Mouse (Mus musculus) ovary, postnatal 36 days (tissue): Measurements from ENCODE around the gene Gm17087.

ENCODE experiments used
- DNase-seq: peaks from one replicate; pipeline ENCODE4 v3.0.0; 2022; ENCODE audit warnings: low spot score, mixed read lengths

Gene Gm17087

GRCm38 (mm10) chr17:8541974-8542538 lies 24.7 kb downstream of the Gm17087 start:
- no peak for DNase-seq

- no peak for DNase-seq
Measured at GRCm38 (mm10) chr17:8538102-8538501, 28.6 kb downstream of the Gm17087 start.

- DNase-seq = no peak
Measured at GRCm38 (mm10) chr17:8536522-8536921, 30.2 kb downstream of the Gm17087 start.

- DNase-seq = no peak
Measured at GRCm38 (mm10) chr17:8533828-8534227, 32.9 kb downstream of the Gm17087 start.

- no peak for DNase-seq
Measured at GRCm38 (mm10) chr17:8532609-8533008, 34.1 kb downstream of the Gm17087 start.

GRCm38 (mm10) chr17:8528641-8529040 lies 38.1 kb downstream of the Gm17087 start:
- no peak for DNase-seq

- DNase-seq = no peak
Measured at GRCm38 (mm10) chr17:8526815-8527261, 39.9 kb downstream of the Gm17087 start.

- no peak for DNase-seq
Measured at GRCm38 (mm10) chr17:8525971-8526740, 40.6 kb downstream of the Gm17087 start.

- DNase-seq = peak; percentile 20
Measured at GRCm38 (mm10) chr17:8525225-8525721, 41.5 kb downstream of the Gm17087 start, which contains the start of gene Pde10a. Gene Pde10a, plus strand, starts transcription at chr17:8525372.

GRCm38 (mm10) chr17:8524387-8525165 lies 42.2 kb downstream of the Gm17087 start:
- DNase-seq = peak; percentile 78

- no peak for DNase-seq
Measured at GRCm38 (mm10) chr17:8523986-8524385, 42.8 kb downstream of the Gm17087 start.

- DNase-seq = no peak
Measured at GRCm38 (mm10) chr17:8516006-8516405, 50.7 kb downstream of the Gm17087 start.
